Mouse (Mus musculus) megakaryocyte-erythroid progenitor cell, adult 5-6 weeks (primary cell): ENCODE results near the gene Olfr156. TPM values are rescaled to one million over a fixed set of nuclear protein-coding genes. Genes with fewer than 3 reads are reported as not detected.

Experiments
- total RNA-seq, 2 experiments: library from RNA; stranded (forward) in 1 of 2; stranded (reverse) in 1 of 2; fragments of 200-1000, 215-1000 nt in 1 of 2; fragments of >200 nt in 1 of 2; fragmentation: Nextera tagmentation in 1 of 2; gene quantifications; 2 replicates each; pipeline ENCODE4 v1.2.3; 2014 to 2017

Gene Olfr156
- total RNA-seq, 2 experiments from 2014 or later = not detected

Other genes starting within 250 kb of the Olfr156 start
- 28.7 and 30.4 TPM in 2 replicates for gene Rgp1, start 245.2 kb downstream of the Olfr156 start, total RNA-seq (2014; fragmentation: Nextera tagmentation)
- gene Rgp1, start 245.2 kb downstream of the Olfr156 start, total RNA-seq (2017) = 6.7 and 8.3 TPM in 2 replicates
- 19.7 and 22.9 TPM in 2 replicates for gene Gba2, start 245.0 kb downstream of the Olfr156 start, total RNA-seq (2014; fragmentation: Nextera tagmentation)
- 6.1 and 12.0 TPM in 2 replicates for gene Gba2, start 245.0 kb downstream of the Olfr156 start, total RNA-seq (2017)
- not detected in 2 replicates for gene Msmp, start 239.4 kb downstream of the Olfr156 start, total RNA-seq (2014; fragmentation: Nextera tagmentation)
- not detected in 2 replicates for gene Msmp, start 239.4 kb downstream of the Olfr156 start, total RNA-seq (2017)
- gene Npr2, start 192.0 kb downstream of the Olfr156 start, total RNA-seq (2014; fragmentation: Nextera tagmentation) = 0.09 and 2.0 TPM in 2 replicates
- gene Npr2, start 192.0 kb downstream of the Olfr156 start, total RNA-seq (2017) = 0.08 and 0.14 TPM in 2 replicates
- 1.6 TPM in 1 of 2 replicates, not detected in the other for gene Spag8, start 170.3 kb downstream of the Olfr156 start, total RNA-seq (2014; fragmentation: Nextera tagmentation)
- gene Spag8, start 170.3 kb downstream of the Olfr156 start, total RNA-seq (2017) = not detected in 2 replicates
- gene Hint2, start 167.4 kb downstream of the Olfr156 start, total RNA-seq (2014; fragmentation: Nextera tagmentation) = 70.7 and 73.0 TPM in 2 replicates
- gene Hint2, start 167.4 kb downstream of the Olfr156 start, total RNA-seq (2017) = 43.1 and 63.0 TPM in 2 replicates
- gene Tmem8b, start 154.9 kb downstream of the Olfr156 start, total RNA-seq (2014; fragmentation: Nextera tagmentation) = 1.2 and 2.5 TPM in 2 replicates
- gene Tmem8b, start 154.9 kb downstream of the Olfr156 start, total RNA-seq (2017) = 0.38 and 1.6 TPM in 2 replicates
- not detected in 2 replicates for gene Fam221b, start 154.8 kb downstream of the Olfr156 start, total RNA-seq (2014; fragmentation: Nextera tagmentation)
- gene Fam221b, start 154.8 kb downstream of the Olfr156 start, total RNA-seq (2017) = 0.15 and 0.28 TPM in 2 replicates
- not detected in 2 replicates for gene Olfr70, start 123.1 kb downstream of the Olfr156 start, total RNA-seq (2014; fragmentation: Nextera tagmentation)
- not detected in 2 replicates for gene Olfr70, start 123.1 kb downstream of the Olfr156 start, total RNA-seq (2017)
- gene Olfr71, start 113.6 kb downstream of the Olfr156 start, total RNA-seq (2014; fragmentation: Nextera tagmentation) = not detected in 2 replicates
- gene Olfr71, start 113.6 kb downstream of the Olfr156 start, total RNA-seq (2017) = not detected in 2 replicates
- gene Hrct1, start 96.7 kb downstream of the Olfr156 start, total RNA-seq (2014; fragmentation: Nextera tagmentation) = not detected in 2 replicates
- not detected in 2 replicates for gene Hrct1, start 96.7 kb downstream of the Olfr156 start, total RNA-seq (2017)
- not detected in 2 replicates for gene Spaar, start 93.9 kb downstream of the Olfr156 start, total RNA-seq (2014; fragmentation: Nextera tagmentation)
- gene Spaar, start 93.9 kb downstream of the Olfr156 start, total RNA-seq (2017) = not detected in 2 replicates
- gene Olfr159, start 52.9 kb downstream of the Olfr156 start, total RNA-seq (2014; fragmentation: Nextera tagmentation) = not detected in 2 replicates
- gene Olfr159, start 52.9 kb downstream of the Olfr156 start, total RNA-seq (2017) = not detected in 2 replicates
- gene Olfr157, start 16.3 kb upstream of the Olfr156 start, total RNA-seq (2014; fragmentation: Nextera tagmentation) = not detected in 2 replicates
- not detected in 2 replicates for gene Olfr157, start 16.3 kb upstream of the Olfr156 start, total RNA-seq (2017)
- not detected in 2 replicates for gene Olfr155, start 27.7 kb upstream of the Olfr156 start, total RNA-seq (2014; fragmentation: Nextera tagmentation)
- gene Olfr155, start 27.7 kb upstream of the Olfr156 start, total RNA-seq (2017) = not detected in 2 replicates
- 0.20 TPM in 1 of 2 replicates, not detected in the other for gene Reck, start 51.6 kb upstream of the Olfr156 start, total RNA-seq (2014; fragmentation: Nextera tagmentation)
- 0.61 TPM in 1 of 2 replicates, not detected in the other for gene Reck, start 51.6 kb upstream of the Olfr156 start, total RNA-seq (2017)
- 10.9 and 12.6 TPM in 2 replicates for gene Glipr2, start 133.5 kb upstream of the Olfr156 start, total RNA-seq (2014; fragmentation: Nextera tagmentation)
- 12.2 and 13.9 TPM in 2 replicates for gene Glipr2, start 133.5 kb upstream of the Olfr156 start, total RNA-seq (2017)
- gene Ccin, start 159.6 kb upstream of the Olfr156 start, total RNA-seq (2014; fragmentation: Nextera tagmentation) = not detected in 2 replicates
- not detected in 2 replicates for gene Ccin, start 159.6 kb upstream of the Olfr156 start, total RNA-seq (2017)
- 198 and 217 TPM in 2 replicates for gene Clta, start 180.6 kb upstream of the Olfr156 start, total RNA-seq (2014; fragmentation: Nextera tagmentation)
- gene Clta, start 180.6 kb upstream of the Olfr156 start, total RNA-seq (2017) = 368 and 393 TPM in 2 replicates